In the genomic region with DNA sequence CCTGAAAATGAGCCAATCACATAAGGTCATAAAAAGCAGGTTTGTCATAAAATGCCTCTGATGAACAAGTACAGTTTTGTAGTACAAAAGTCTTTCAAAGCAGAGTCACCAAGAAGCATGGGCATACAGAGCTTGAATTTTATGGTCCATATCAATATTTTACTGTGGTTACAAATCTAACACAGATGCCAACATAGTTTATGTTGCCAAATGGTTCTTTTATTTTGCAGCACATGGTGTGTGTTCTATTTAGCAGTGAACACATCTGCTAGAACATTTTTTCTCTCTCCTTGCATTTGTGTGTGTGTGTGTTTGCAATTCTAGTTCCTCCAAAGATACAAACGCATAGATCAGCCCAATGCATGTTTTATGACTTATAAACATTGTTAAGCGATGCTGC, we compare ENCODE assay signal across 28 mouse cellular contexts.
DNase-seq lines count a peak whose midpoint lies in the region; ATAC-seq and TF ChIP-seq lines count a peak whose summit lies in the region.
"Had no signal": no experiment of that assay in that cellular context is flagged by ENCODE, and none has a peak within 500 bp of the region (broad histone marks: within the 10 kb centered on the region; RNA-seq: fewer than 3 reads in every experiment).

No protein-coding gene starts in this region.

- H3K9me3 ChIP-seq in limb, embryonic 12.5 days, result no peaks in the 10 kb centered on the region
- no peaks in the 10 kb centered on the region for H3K9me3 ChIP-seq in midbrain, embryonic 14.5 days (ENCODE audit: control insufficient read depth, low read length)
- H3K9me3 ChIP-seq: forebrain, embryonic 15.5 days; hindbrain, embryonic 12.5 days; liver, embryonic 12.5 days; neural tube, embryonic 13.5 days had no signal

- peak; percentile 21 to 36 for DNase-seq in layer of hippocampus, adult 2 months (ENCODE audit: low spot score in 2 of 2)
- no peak for DNase-seq in layer of hippocampus, postnatal 25 days (ENCODE audit: extremely low spot score in 1 of 2, low spot score in 1 of 2)
- peak; percentile 4 for DNase-seq in forelimb bud, embryonic 11.5 days (ENCODE audit: low read depth, low spot score)
- DNase-seq in midbrain, embryonic 14.5 days, result no peak
- no peak for DNase-seq in embryo, embryonic 10.5 days (ENCODE audit: low spot score)
- DNase-seq: adrenal gland, postnatal 36 days; B cell, adult 2 months; cerebellum, adult 8-10 months; cerebellum, postnatal 25 days; gastrocnemius, postnatal 25 days; heart, adult 11 months; heart, postnatal 36 days; kidney, adult 8-10 months; kidney, postnatal 14 days; liver, postnatal 0 days; lung, postnatal 36 days; retina, postnatal 1 day; right cerebral cortex, postnatal 14 days had no signal

- peaks cover 17% of the 10 kb centered on the region for H3K4me1 ChIP-seq in limb, embryonic 12.5 days (replicated peaks)
- no peaks in the 10 kb centered on the region; the same call in 1 of the 2 replicates for H3K4me1 ChIP-seq in midbrain, embryonic 14.5 days (ENCODE audit: control insufficient read depth, insufficient read depth, low read length)
- H3K4me1 ChIP-seq: liver, embryonic 12.5 days had no signal

- H3K9ac ChIP-seq in limb, embryonic 12.5 days (replicated peaks), result no peak overlapping the region
- H3K9ac ChIP-seq in midbrain, embryonic 14.5 days (replicated peaks; ENCODE audit: low read length), result no peak overlapping the region
- H3K9ac ChIP-seq: forebrain, embryonic 15.5 days; hindbrain, embryonic 12.5 days; liver, embryonic 12.5 days; liver, postnatal 0 days; neural tube, embryonic 13.5 days had no signal

- peak overlapping the region; percentile 39 for H3K4me2 ChIP-seq in limb, embryonic 12.5 days
- H3K4me2 ChIP-seq in midbrain, embryonic 14.5 days (ENCODE audit: low read length), result no peak overlapping the region
- H3K4me2 ChIP-seq: forebrain, embryonic 15.5 days; heart, embryonic 11.5 days; hindbrain, embryonic 12.5 days; liver, embryonic 12.5 days; midbrain, embryonic 11.5 days had no signal

- WGBS in limb, embryonic 12.5 days, result 13% methylated on average over 2 of the region's 2 CpGs
- 50% methylated on average over 2 of the region's 2 CpGs for WGBS in midbrain, embryonic 14.5 days

- ATAC-seq in limb, embryonic 12.5 days (ENCODE audit: insufficient number of reproducible peaks, insufficient read depth, low FRiP score, low TSS enrichment, low read depth), result peak; percentile 84
- ATAC-seq in midbrain, embryonic 14.5 days (ENCODE audit: low FRiP score, low TSS enrichment), result no peak
- ATAC-seq: forebrain, embryonic 15.5 days; hindbrain, postnatal 0 days; intestine, embryonic 16.5 days; liver, embryonic 12.5 days; liver, postnatal 0 days had no signal

- TF ChIP-seq CTCF in layer of hippocampus, adult 2 months (conservative IDR thresholded peaks at IDR 0.05), result no peak

- H3K27me3 ChIP-seq in limb, embryonic 12.5 days, result no peaks in the 10 kb centered on the region
- no peaks in the 10 kb centered on the region for H3K27me3 ChIP-seq in midbrain, embryonic 14.5 days (ENCODE audit: control insufficient read depth, insufficient read depth, low read length)
- H3K27me3 ChIP-seq: forebrain, embryonic 15.5 days; hindbrain, embryonic 12.5 days; liver, embryonic 12.5 days; neural tube, embryonic 13.5 days had no signal

- H3K36me3 ChIP-seq in limb, embryonic 12.5 days, result no peaks in the 10 kb centered on the region
- no peaks in the 10 kb centered on the region for H3K36me3 ChIP-seq in midbrain, embryonic 14.5 days (ENCODE audit: control insufficient read depth, insufficient read depth, low read length)
- H3K36me3 ChIP-seq: forebrain, embryonic 15.5 days; hindbrain, embryonic 12.5 days; liver, embryonic 12.5 days; neural tube, embryonic 13.5 days had no signal

- H3K4me3 ChIP-seq in layer of hippocampus, adult 2 months, result no peak overlapping the region
- no peak overlapping the region for H3K4me3 ChIP-seq in limb, embryonic 12.5 days (replicated peaks)
- no peak overlapping the region for H3K4me3 ChIP-seq in midbrain, embryonic 14.5 days (replicated peaks; ENCODE audit: low read depth, low read length)
- H3K4me3 ChIP-seq: forebrain, embryonic 15.5 days; hindbrain, embryonic 12.5 days; liver, embryonic 12.5 days; myocyte; neural tube, embryonic 13.5 days had no signal

- H3K27ac ChIP-seq in layer of hippocampus, adult 2 months, result peak overlapping the region; percentile 56
- H3K27ac ChIP-seq in limb, embryonic 12.5 days, result 0 out of 2 replicates have a peak overlapping the region, but pooled peaks have one; percentile 41
- H3K27ac ChIP-seq in midbrain, embryonic 14.5 days (replicated peaks; ENCODE audit: low read depth, low read length), result no peak overlapping the region
- H3K27ac ChIP-seq: forebrain, embryonic 15.5 days; hindbrain, embryonic 12.5 days; hindbrain, postnatal 0 days; liver, embryonic 12.5 days; neural tube, embryonic 13.5 days had no signal

Comparison
In these comparisons a context has a peak if more than half of its experiments do, and no peak if none do; other contexts are left out.
1. DNase-seq: peak in layer of hippocampus, adult 2 months (2 of 2) and forelimb bud, embryonic 11.5 days (single experiment); none in layer of hippocampus, postnatal 25 days (0 of 2), midbrain, embryonic 14.5 days (single experiment) and embryo, embryonic 10.5 days (single experiment).